Mouse (Mus musculus) kidney, embryonic 15.5 days (tissue): Measurements from ENCODE around the gene Map1b. TPM values are rescaled to one million over a fixed set of nuclear protein-coding genes. Genes with fewer than 3 reads are reported as not detected.

ENCODE experiments used
- ATAC-seq: fragments of 200-750 bp; cut with Nextera tagmentation; replicated peaks from 2 replicates; pipeline ENCODE4 v1.8.0; 2017; ENCODE audit warnings: moderate TSS enrichment; ENCODE audit not compliant: low FRiP score
- H3K27ac ChIP-seq: fragments of 300-500 bp; sonication (generic); 2 replicates; pipeline ENCODE4 v1.5.1; 2015; ENCODE audit warnings: mild to moderate bottlenecking, inconsistent platforms
- H3K27me3 ChIP-seq: fragments of 300-500 bp; sonication (generic); 2 replicates; pipeline ENCODE4 v1.6.1; 2015; ENCODE audit warnings: inconsistent platforms
- H3K36me3 ChIP-seq: fragments of 300-500 bp; sonication (generic); 2 replicates; pipeline ENCODE4 v1.6.1; 2015; ENCODE audit warnings: inconsistent platforms
- H3K4me1 ChIP-seq: fragments of 300-500 bp; sonication (generic); 2 replicates; pipeline ENCODE4 v1.6.1; 2015; ENCODE audit warnings: inconsistent platforms
- H3K4me2 ChIP-seq: fragments of 300-500 bp; sonication (generic); 2 replicates; pipeline ENCODE4 v1.6.1; 2015; ENCODE audit warnings: moderate library complexity, mild to moderate bottlenecking, inconsistent platforms
- H3K4me3 ChIP-seq: fragments of 300-500 bp; sonication (generic); replicated peaks from 2 replicates; pipeline ENCODE4 v1.5.1; 2015; ENCODE audit warnings: mild to moderate bottlenecking, inconsistent platforms
- H3K9ac ChIP-seq: fragments of 300-500 bp; sonication (generic); 2 replicates; pipeline ENCODE4 v1.6.1; 2015; ENCODE audit warnings: mild to moderate bottlenecking, inconsistent platforms
- H3K9me3 ChIP-seq: fragments of 300-500 bp; sonication (generic); replicated peaks from 2 replicates; pipeline ENCODE4 v1.6.1; 2016; ENCODE audit warnings: inconsistent platforms
- WGBS: fragments of 180-500 bp; shearing (Covaris S2); methylation state at CpG from one replicate; pipeline ENCODE4 v1.1.7; 2015; ENCODE audit warnings: mixed read lengths; 5-methylcytosine and 5-hydroxymethylcytosine counted together
- polyA plus RNA-seq: library from polyadenylated mRNA; unstranded; fragments of >200 nt; fragmentation: Nextera tagmentation; extraction: Ambion mirVana; gene quantifications from 2 replicates; pipeline ENCODE4 v1.2.1, GENCODE M21; 2015

Map1b gene
- polyA plus RNA-seq, 1 experiment from 2014 or later: 76.4 TPM

- 0 out of 2 replicates have a peak, but pooled peaks cover 4% of the 10 kb centered on the region for H3K36me3 ChIP-seq
- peaks cover 4% of the 10 kb centered on the region; the same call in 1 of the 2 replicates for H3K4me1 ChIP-seq
- H3K4me2 ChIP-seq: no peak overlapping the region
- no peaks in the 10 kb centered on the region for H3K9me3 ChIP-seq
- no peak overlapping the region for H3K9ac ChIP-seq
- 89% methylated on average over 3 of the region's 3 CpGs for WGBS
- ATAC-seq: no peak
- no peak overlapping the region for H3K4me3 ChIP-seq
- H3K27me3 ChIP-seq: no peaks in the 10 kb centered on the region
- no peak overlapping the region for H3K27ac ChIP-seq
These were observed 124.9 kb downstream of the Map1b start for GRCm38 (mm10) chr13:99391417-99391816.

- Histone ChIP-seq H3K27ac (no peak overlapping the region), H3K27me3 (no peaks in the 10 kb centered on the region), H3K9me3 (no peaks in the 10 kb centered on the region), H3K4me3 (no peak overlapping the region), H3K4me1 (no peaks in the 10 kb centered on the region), H3K36me3 (peaks cover 10% of the 10 kb centered on the region; the same call in 1 of the 2 replicates), H3K9ac (no peak overlapping the region), H3K4me2 (no peak overlapping the region)
- ATAC-seq: no peak
- 75% methylated on average over 7 of the region's 7 CpGs for WGBS
These were observed 128.2 kb downstream of the Map1b start for GRCm38 (mm10) chr13:99387901-99388811.

GRCm38 (mm10) chr13:99386341-99386740 lies 130.0 kb downstream of the Map1b start:
- Histone ChIP-seq H3K27me3 (no peaks in the 10 kb centered on the region), H3K9ac (no peak overlapping the region), H3K36me3 (peaks cover 13% of the 10 kb centered on the region; the same call in 1 of the 2 replicates), H3K4me2 (no peak overlapping the region), H3K9me3 (no peaks in the 10 kb centered on the region), H3K4me3 (no peak overlapping the region), H3K27ac (no peak overlapping the region), H3K4me1 (no peaks in the 10 kb centered on the region)
- WGBS: 82% methylated on average over 7 of the region's 7 CpGs
- ATAC-seq: no peak

DNA sequence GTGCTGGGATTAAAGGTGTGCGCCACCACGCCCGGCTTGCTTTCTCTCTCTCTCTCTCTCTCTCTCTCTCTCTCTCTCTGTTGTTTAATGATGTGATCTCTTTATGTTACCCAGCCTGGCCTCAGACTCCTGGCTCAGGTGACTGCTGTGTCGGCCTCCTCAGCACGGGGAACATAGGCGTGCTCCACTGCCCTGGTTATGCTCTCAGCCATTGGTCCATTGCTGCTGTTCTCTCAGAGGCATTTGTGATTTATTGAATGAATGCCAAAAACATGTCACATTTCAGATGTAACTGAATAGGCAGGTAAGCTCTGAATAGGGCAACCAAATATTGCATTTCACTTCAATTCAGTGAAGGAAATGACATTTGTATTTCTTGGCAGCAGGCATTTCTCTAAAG lies 130.4 kb downstream of the Map1b start:
- 67% methylated on average over 6 of the region's 6 CpGs for WGBS
- no peak for ATAC-seq
- peaks cover 16% of the 10 kb centered on the region; the same call in 1 of the 2 replicates for H3K36me3 ChIP-seq

DNA sequence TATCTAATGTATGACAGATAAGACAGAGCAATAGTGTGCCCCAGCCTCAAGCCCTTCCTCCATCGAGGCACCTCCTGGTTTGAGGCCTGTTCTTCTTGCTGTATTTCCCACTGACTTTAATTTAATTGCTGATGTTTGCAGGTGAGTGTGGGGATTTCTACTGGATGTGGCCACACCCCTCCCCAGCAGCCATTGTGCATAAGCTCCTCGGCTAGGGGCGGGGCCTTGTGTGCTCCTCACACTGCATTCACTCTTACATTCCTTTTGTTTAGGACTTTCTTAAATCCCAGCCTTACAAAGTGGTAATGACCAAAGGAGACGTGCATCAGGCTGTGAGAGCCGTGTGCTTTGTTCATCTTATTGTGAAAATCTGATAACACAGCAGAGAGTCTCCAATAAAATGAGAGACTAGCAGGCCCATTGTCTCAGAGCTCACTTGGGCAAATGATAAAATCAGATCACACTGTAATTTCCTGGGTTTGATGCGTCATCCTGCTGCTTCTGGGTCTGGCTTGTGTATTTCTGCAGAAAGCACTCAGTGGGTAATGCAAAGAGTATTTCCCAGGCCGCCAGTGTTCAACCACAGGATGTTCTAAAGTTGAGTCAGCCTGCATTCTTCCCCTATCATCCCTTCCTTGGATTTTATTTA lies 131.7 kb downstream of the Map1b start:
- Histone ChIP-seq H3K27me3 (no peaks in the 10 kb centered on the region), H3K9me3 (no peaks in the 10 kb centered on the region), H3K36me3 (peaks cover 18% of the 10 kb centered on the region), H3K4me3 (no peak overlapping the region), H3K9ac (no peak overlapping the region), H3K4me2 (no peak overlapping the region), H3K4me1 (no peaks in the 10 kb centered on the region), H3K27ac (no peak overlapping the region)
- WGBS: 76% methylated on average over 7 of the region's 7 CpGs
- ATAC-seq: no peak

More for the DNA sequence above, 130.4 kb downstream of the Map1b start:
- no peaks in the 10 kb centered on the region for H3K9me3 ChIP-seq
- no peak overlapping the region for H3K27ac ChIP-seq
- H3K27me3 ChIP-seq: no peaks in the 10 kb centered on the region
- H3K9ac ChIP-seq: no peak overlapping the region
- H3K4me1 ChIP-seq: no peaks in the 10 kb centered on the region
- H3K4me3 ChIP-seq: no peak overlapping the region
- H3K4me2 ChIP-seq: no peak overlapping the region

GRCm38 (mm10) chr13:99382373-99382772 lies 134.0 kb downstream of the Map1b start:
- no peak overlapping the region for H3K4me2 ChIP-seq
- H3K9me3 ChIP-seq: no peaks in the 10 kb centered on the region
- no peak for ATAC-seq
- H3K36me3 ChIP-seq: peaks cover 29% of the 10 kb centered on the region
- no peaks in the 10 kb centered on the region for H3K27me3 ChIP-seq
- no peak overlapping the region for H3K9ac ChIP-seq
- H3K27ac ChIP-seq: no peak overlapping the region
- WGBS: 69% methylated on average over 6 of the region's 6 CpGs
- H3K4me1 ChIP-seq: no peaks in the 10 kb centered on the region
- no peak overlapping the region for H3K4me3 ChIP-seq

DNA sequence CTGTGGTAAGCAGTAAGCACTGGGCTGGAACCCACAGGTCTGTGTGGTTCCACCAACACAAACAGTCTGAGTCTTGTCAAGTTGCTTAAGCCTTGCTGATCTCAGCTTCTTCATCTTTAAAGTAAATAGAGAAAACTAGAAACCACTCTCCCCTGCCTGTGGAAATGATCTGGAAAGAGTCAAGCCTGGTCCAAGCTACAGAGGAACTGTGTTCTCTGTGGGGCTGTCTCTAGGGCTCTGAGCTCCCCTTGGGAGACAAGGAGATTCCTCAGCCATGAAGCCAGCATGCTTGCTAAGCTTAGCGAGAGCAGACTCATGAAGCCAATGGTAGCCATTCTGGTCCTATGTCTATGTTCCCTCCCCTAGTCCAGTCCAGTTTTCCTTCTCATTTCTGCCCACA lies 138.1 kb downstream of the Map1b start:
- no peaks in the 10 kb centered on the region for H3K4me1 ChIP-seq
- H3K4me2 ChIP-seq: no peak overlapping the region
- no peaks in the 10 kb centered on the region for H3K9me3 ChIP-seq
- no peak for ATAC-seq
- H3K27me3 ChIP-seq: no peaks in the 10 kb centered on the region
- 85% methylated on average over 1 of the region's 1 CpGs for WGBS
- H3K9ac ChIP-seq: no peak overlapping the region
- H3K4me3 ChIP-seq: no peak overlapping the region
- no peak overlapping the region for H3K27ac ChIP-seq
- H3K36me3 ChIP-seq: peaks cover 22% of the 10 kb centered on the region

- Histone ChIP-seq H3K27ac (no peak overlapping the region), H3K9me3 (no peaks in the 10 kb centered on the region), H3K4me3 (no peak overlapping the region), H3K36me3 (peaks cover 25% of the 10 kb centered on the region), H3K4me2 (no peak overlapping the region), H3K4me1 (no peaks in the 10 kb centered on the region), H3K9ac (no peak overlapping the region), H3K27me3 (no peaks in the 10 kb centered on the region)
- ATAC-seq: no peak
- 69% methylated on average over 6 of the region's 6 CpGs for WGBS
These were observed 139.3 kb downstream of the Map1b start for GRCm38 (mm10) chr13:99377055-99377454.

DNA sequence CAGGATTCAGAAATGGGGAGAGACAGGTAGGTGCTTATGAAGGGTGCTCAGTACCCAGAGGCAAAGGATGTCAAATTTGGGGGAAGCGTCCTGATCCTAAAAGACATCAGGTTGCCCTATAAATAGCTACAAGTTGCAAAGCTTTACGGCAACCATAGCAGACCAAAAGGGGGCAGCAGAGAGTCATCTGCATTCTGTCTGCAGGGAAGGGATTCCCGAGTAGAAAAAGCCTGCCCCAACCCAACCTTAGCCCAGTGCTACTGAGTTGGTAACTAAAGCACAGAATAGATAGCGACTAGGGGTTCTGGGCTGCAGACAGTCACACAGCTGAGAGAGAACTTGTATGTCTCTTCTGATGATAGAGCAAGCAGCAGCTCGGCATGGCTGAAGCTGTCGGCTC lies 140.8 kb downstream of the Map1b start:
- ATAC-seq: no peak

DNA sequence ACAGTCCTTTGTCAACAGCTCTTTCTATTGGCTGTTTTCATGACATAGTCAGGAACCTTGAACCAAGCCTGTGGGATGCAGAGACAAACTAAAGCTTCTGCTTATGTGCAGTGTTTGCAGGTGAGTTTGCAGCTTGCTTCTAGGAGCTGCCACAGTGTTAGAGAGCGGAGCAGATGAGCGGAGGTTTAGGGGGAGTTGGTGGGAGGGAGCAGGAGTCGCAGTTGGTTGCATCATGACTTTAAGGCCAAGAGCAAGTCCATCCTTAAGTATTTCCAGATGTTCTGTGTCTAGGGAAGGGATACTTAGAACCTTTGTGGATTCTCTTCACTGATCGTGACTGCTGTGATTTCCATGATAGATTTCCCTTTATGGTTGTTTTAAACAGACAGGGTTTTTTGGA lies 142.1 kb downstream of the Map1b start:
- Histone ChIP-seq H3K9ac (no peak overlapping the region), H3K4me3 (no peak overlapping the region), H3K9me3 (no peaks in the 10 kb centered on the region), H3K27me3 (no peaks in the 10 kb centered on the region), H3K36me3 (peaks cover 19% of the 10 kb centered on the region; the same call in 1 of the 2 replicates), H3K4me2 (no peak overlapping the region), H3K4me1 (no peaks in the 10 kb centered on the region), H3K27ac (no peak overlapping the region)
- WGBS: 44% methylated on average over 4 of the region's 4 CpGs
- ATAC-seq: no peak

More for the DNA sequence above, 140.8 kb downstream of the Map1b start:
- Histone ChIP-seq H3K27me3 (no peaks in the 10 kb centered on the region), H3K27ac (no peak overlapping the region), H3K4me2 (no peak overlapping the region), H3K9me3 (no peaks in the 10 kb centered on the region), H3K4me3 (no peak overlapping the region), H3K36me3 (peaks cover 23% of the 10 kb centered on the region), H3K4me1 (no peaks in the 10 kb centered on the region), H3K9ac (no peak overlapping the region)
- 39% methylated on average over 6 of the region's 6 CpGs for WGBS

- Histone ChIP-seq H3K4me1 (no peaks in the 10 kb centered on the region), H3K4me3 (no peak overlapping the region), H3K36me3 (peaks cover 16% of the 10 kb centered on the region; the same call in 1 of the 2 replicates), H3K27me3 (no peaks in the 10 kb centered on the region), H3K9me3 (no peaks in the 10 kb centered on the region), H3K27ac (no peak overlapping the region), H3K4me2 (no peak overlapping the region), H3K9ac (no peak overlapping the region)
- WGBS: 63% methylated on average over 7 of the region's 7 CpGs
- no peak for ATAC-seq
These were observed 142.7 kb downstream of the Map1b start for GRCm38 (mm10) chr13:99373684-99374083.
